In the genomic region with DNA sequence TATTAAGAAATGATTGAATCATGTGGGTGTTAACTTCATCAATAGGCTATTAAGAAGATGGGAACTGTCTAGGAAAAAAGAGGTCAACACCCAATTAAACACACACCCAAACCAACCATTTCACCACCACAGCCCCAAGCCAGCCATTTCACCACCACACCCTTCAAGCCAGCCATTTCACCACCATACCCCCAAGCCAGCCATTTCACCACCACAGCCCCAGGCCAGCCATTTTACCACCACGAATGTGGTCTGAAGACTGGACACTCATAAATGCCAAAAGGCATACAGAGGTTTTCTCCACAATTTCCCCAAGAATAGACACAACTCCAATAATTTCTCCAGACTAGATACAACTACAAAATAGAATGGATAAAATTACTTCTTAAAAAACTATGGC, we compare ENCODE assay signal across 25 mouse cellular contexts.
"Had no signal": no experiment of that assay in that cellular context is flagged by ENCODE, and none has a peak within 500 bp of the region (broad histone marks: within the 10 kb centered on the region; RNA-seq: fewer than 3 reads in every experiment).

No protein-coding gene starts in this region.

- H3K4me1 ChIP-seq: heart, embryonic 12.5 days; hindbrain, embryonic 10.5 days; hindbrain, embryonic 12.5 days; intestine, embryonic 15.5 days; kidney, embryonic 15.5 days; limb, embryonic 12.5 days; liver, embryonic 13.5 days; liver, embryonic 15.5 days had no signal

- H3K4me2 ChIP-seq: heart, embryonic 12.5 days; hindbrain, embryonic 12.5 days; hindbrain, embryonic 14.5 days; intestine, embryonic 15.5 days; kidney, embryonic 15.5 days; limb, embryonic 12.5 days; liver, embryonic 11.5 days; liver, embryonic 13.5 days; liver, embryonic 15.5 days had no signal

- H3K9ac ChIP-seq: heart, embryonic 12.5 days; hindbrain, embryonic 12.5 days; hindbrain, embryonic 14.5 days; intestine, embryonic 15.5 days; kidney, embryonic 15.5 days; limb, embryonic 12.5 days; liver, embryonic 13.5 days; liver, embryonic 15.5 days had no signal

- H3K27me3 ChIP-seq: heart, embryonic 12.5 days; hindbrain, embryonic 12.5 days; intestine, embryonic 15.5 days; kidney, embryonic 15.5 days; limb, embryonic 12.5 days; liver, embryonic 13.5 days; liver, embryonic 15.5 days had no signal

- DNase-seq: gastrocnemius, postnatal 14 days; gastrocnemius, postnatal 36 days; heart, adult 11 months; heart, adult 2 months; heart, postnatal 10 days; heart, postnatal 4 days; kidney, adult 18-20 months; kidney, adult 9 months; kidney, postnatal 14 days; kidney, postnatal 4 days; liver; liver, embryonic 13.5 days had no signal

- H3K27ac ChIP-seq: heart, adult 2 months; hindbrain, embryonic 10.5 days; hindbrain, embryonic 12.5 days; hindbrain, embryonic 14.5 days; intestine, embryonic 15.5 days; kidney, embryonic 15.5 days; kidney, postnatal 0 days; layer of hippocampus, adult 2 months; left cerebral cortex, adult 2 months; limb, embryonic 10.5 days; limb, embryonic 12.5 days; liver, embryonic 13.5 days; liver, embryonic 15.5 days had no signal

- H3K36me3 ChIP-seq: heart, embryonic 12.5 days; hindbrain, embryonic 10.5 days; hindbrain, embryonic 12.5 days; intestine, embryonic 15.5 days; kidney, embryonic 15.5 days; limb, embryonic 10.5 days; limb, embryonic 12.5 days; liver, embryonic 13.5 days; liver, embryonic 15.5 days had no signal

- H3K9me3 ChIP-seq: heart, embryonic 12.5 days; hindbrain, embryonic 10.5 days; hindbrain, embryonic 12.5 days; intestine, embryonic 15.5 days; kidney, embryonic 15.5 days; limb, embryonic 10.5 days; limb, embryonic 12.5 days; liver, embryonic 13.5 days; liver, embryonic 15.5 days had no signal

- H3K4me3 ChIP-seq: heart, adult 2 months; heart, embryonic 12.5 days; hindbrain, embryonic 10.5 days; hindbrain, embryonic 12.5 days; intestine, embryonic 15.5 days; kidney, embryonic 15.5 days; layer of hippocampus, adult 2 months; left cerebral cortex, adult 2 months; limb, embryonic 10.5 days; limb, embryonic 12.5 days; liver, embryonic 13.5 days; liver, embryonic 15.5 days had no signal
